Mouse (Mus musculus): ENCODE measurements at regions not wholly inside any gene's neighbourhood (a gene's known extent, or its start where the extent isn't known, plus 50 kb on each side); places are given as distances from the start of the nearest gene placed in this dataset.

DNA sequence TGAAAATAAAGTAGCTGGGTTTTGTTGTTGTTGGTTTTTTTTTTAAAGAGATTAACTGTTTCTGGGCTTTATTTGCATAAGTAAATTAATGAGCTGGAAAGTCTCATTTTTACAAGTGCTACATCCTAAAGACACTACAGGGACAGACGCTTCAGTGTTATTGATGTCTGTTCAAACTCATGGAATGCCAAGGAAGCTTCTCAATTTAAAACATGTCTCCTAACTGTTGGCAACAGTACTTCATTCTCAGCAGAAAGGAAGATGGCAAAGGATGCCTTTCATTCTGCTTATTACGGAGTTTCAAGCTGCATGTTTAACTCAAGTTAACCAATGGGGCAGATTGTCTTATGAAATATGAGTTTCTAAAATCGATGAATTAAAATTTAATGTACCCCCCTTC, 187.3 kb downstream of the Fam84a start:
- Histone ChIP-seq H3K27me3 (replicated peaks) (no peaks in the 10 kb centered on the region), H3K9ac (no peak overlapping the region), H3K4me1 (replicated peaks) (no peaks in the 10 kb centered on the region), H3K4me3 (replicated peaks) (no peak overlapping the region), H3K27ac (no peak overlapping the region), H3K36me3 (no peaks in the 10 kb centered on the region), H3K4me2 (replicated peaks) (no peak overlapping the region), H3K9me3 (no peaks in the 10 kb centered on the region)
- WGBS = 79% methylated on average over 3 of the region's 3 CpGs
- ATAC-seq = no peak

DNA sequence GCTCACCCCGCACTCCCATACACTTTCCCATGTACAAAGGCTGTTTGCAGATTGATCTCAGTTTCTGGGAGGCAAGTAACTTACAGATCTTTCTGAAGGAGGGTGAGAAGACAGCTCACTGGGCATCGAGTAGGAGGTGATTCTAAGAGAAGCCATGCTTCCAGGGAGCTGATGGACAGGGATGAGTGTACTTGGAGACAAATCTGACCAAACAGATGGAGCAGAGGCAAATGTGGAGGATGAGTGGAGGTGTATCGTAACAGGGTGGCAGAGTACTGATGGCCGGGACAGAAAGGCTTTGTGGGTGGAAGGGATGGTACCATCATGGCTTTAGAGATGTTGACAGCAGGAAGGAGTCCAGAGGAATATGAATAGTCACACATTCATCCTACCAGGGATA, 212.4 kb downstream of the Fam84a start:
- Histone ChIP-seq H3K4me1 (replicated peaks) (no peaks in the 10 kb centered on the region), H3K27me3 (replicated peaks) (no peaks in the 10 kb centered on the region), H3K4me3 (replicated peaks) (no peak overlapping the region), H3K9me3 (no peaks in the 10 kb centered on the region), H3K9ac (no peak overlapping the region), H3K36me3 (no peaks in the 10 kb centered on the region), H3K4me2 (replicated peaks) (no peak overlapping the region), H3K27ac (no peak overlapping the region)
- WGBS = 91% methylated on average over 4 of the region's 4 CpGs
- no peak for ATAC-seq

DNA sequence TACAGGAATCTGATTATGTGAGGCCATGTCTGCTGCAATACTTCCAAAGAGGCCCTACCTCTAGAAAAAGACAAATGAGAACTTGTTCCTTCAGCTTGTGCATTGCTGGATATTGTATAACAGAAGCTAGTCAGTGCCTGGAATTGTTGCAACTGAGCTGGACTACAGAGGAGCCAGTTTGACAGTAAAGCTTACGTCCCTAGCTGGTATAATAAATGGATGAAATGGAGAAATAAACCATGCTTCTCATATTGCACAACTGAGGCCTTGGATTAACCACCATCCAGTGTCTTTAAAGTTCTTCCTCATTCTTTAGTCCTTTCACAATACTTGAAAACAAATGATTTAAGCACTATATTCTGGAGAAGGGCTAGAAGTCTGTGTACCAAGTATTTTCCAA, 230.8 kb downstream of the Fam84a start:
- Histone ChIP-seq H3K9me3 (no peaks in the 10 kb centered on the region), H3K36me3 (no peaks in the 10 kb centered on the region), H3K4me3 (replicated peaks) (no peak overlapping the region), H3K27me3 (replicated peaks) (no peaks in the 10 kb centered on the region), H3K27ac (no peak overlapping the region), H3K9ac (no peak overlapping the region), H3K4me2 (replicated peaks) (no peak overlapping the region), H3K4me1 (replicated peaks) (no peaks in the 10 kb centered on the region)
- ATAC-seq = no peak
- 54% methylated on average over 1 of the region's 1 CpGs for WGBS

DNA sequence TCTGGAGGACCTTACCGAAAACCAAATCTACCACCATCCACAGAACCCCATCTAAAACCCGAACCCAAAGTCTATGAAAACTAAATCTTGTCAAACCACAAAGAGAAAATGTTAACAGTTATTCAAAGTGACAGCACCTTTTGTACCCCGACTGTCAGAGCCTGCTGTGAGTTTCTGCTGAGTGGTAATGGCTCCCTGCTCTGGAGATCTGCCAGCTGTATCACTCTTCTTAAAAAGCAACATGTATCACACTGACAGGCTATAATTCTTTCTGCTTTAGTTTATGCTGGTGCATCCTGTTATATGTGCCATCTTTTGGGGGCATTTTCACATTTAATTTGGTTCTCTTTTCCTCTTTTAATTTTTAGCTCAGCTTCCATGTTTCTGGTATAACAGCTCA, 268.5 kb downstream of the Fam84a start:
- no peak overlapping the region for H3K4me3 ChIP-seq (replicated peaks)
- H3K27me3 ChIP-seq (replicated peaks) = no peaks in the 10 kb centered on the region
- H3K4me2 ChIP-seq (replicated peaks) = no peak overlapping the region
- H3K9me3 ChIP-seq = no peaks in the 10 kb centered on the region
- no peaks in the 10 kb centered on the region for H3K36me3 ChIP-seq
- no peak overlapping the region for H3K9ac ChIP-seq
- no peaks in the 10 kb centered on the region for H3K4me1 ChIP-seq (replicated peaks)
- 63% methylated on average over 3 of the region's 3 CpGs for WGBS
- H3K27ac ChIP-seq = no peak overlapping the region
- ATAC-seq = no peak

DNA sequence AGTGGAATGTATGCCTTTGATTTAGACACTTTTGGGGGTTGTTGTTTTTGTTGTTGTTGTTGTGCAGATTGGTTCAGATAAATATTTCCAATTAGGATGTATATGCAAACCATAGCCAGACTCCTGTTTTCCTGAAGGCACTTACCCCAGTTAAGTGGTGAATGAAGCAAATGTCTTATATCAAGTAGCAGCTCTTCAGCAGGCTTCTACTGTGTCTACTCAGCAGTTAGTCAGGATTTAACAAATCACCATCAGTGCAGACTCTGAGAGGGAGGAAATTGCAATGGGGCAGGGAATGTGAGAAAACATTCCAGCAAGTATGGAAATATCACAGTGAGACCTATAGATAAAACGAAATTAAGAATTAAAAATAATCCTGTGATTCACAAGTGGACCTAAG, 282.7 kb downstream of the Fam84a start:
- WGBS = 76% methylated on average over 1 of the region's 1 CpGs
- H3K9me3 ChIP-seq = no peaks in the 10 kb centered on the region
- H3K27ac ChIP-seq = no peak overlapping the region
- H3K4me2 ChIP-seq (replicated peaks) = no peak overlapping the region
- no peaks in the 10 kb centered on the region for H3K4me1 ChIP-seq (replicated peaks)
- no peaks in the 10 kb centered on the region for H3K27me3 ChIP-seq (replicated peaks)
- no peak overlapping the region for H3K9ac ChIP-seq
- H3K36me3 ChIP-seq = no peaks in the 10 kb centered on the region
- no peak for ATAC-seq
- no peak overlapping the region for H3K4me3 ChIP-seq (replicated peaks)

DNA sequence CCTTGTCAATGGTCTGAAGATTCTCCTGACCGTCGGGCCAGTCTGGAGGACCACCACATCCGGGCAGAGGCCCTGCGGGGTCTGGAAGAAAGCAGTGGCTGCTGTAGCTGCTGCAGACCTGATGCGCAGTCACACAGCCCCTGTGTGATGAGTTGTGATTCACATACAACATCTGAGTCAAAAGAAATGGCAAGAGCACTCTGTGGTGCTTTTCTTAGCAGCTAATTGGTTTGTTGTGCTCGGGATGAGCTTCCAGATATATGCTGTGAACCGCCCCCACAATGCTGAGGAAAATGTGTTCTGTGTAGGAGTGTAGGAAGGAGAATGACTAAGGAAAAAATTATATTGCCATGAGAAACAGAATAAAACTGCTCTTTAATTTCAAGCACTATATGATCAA, 290.6 kb downstream of the Fam84a start:
- Histone ChIP-seq H3K36me3 (no peaks in the 10 kb centered on the region), H3K4me3 (replicated peaks) (no peak overlapping the region), H3K27ac (no peak overlapping the region), H3K9me3 (no peaks in the 10 kb centered on the region), H3K27me3 (replicated peaks) (no peaks in the 10 kb centered on the region), H3K4me1 (replicated peaks) (no peaks in the 10 kb centered on the region), H3K4me2 (replicated peaks) (no peak overlapping the region), H3K9ac (no peak overlapping the region)
- ATAC-seq = no peak
- 88% methylated on average over 7 of the region's 7 CpGs for WGBS

DNA sequence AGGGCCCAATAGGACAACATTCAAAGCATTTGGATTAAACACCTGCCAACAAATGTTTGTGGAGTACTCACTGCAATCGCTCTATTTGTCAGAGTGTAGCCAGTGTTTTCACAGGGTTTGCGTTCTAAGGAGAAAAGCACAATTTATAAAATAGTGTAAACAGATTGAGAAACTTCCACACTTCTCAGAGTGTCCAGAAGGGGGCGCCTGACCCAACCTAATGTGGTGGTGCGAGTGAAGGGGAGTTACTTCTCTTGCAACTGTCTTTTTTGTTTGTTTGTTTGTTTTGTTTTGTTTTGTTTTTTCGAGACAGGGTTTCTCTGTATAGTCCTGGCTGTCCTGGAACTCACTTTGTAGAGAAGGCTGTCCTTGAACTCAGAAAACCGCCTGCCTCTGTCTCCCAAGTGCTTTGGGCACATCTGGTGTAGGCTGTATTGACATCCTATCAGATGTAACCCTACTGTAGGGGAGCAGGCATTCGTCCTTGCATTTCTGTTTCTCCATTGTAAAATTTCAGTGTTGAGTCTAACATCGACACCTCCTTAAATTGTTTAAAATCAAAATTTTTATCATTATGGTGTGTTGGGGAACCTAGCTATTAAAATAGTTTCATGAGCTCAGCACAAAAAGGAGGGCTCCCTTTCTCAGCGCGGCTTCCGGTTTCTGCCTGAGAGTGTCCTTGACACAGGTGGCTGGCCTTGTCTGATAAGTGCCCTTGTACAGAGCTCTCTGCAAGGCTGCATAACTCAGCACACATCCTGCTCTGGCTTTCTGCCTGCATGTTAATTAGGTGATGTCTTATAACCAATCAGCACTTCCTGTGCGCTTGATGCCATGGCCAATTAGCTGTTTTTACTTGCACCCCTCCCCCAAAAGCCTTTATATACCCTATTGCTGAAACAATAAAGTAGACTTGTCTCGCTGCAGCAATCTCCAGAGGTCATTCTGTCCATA, 307.0 kb downstream of the Fam84a start:
- Histone ChIP-seq H3K27me3 (replicated peaks) (no peaks in the 10 kb centered on the region), H3K9ac (no peak overlapping the region), H3K4me2 (replicated peaks) (no peak overlapping the region), H3K36me3 (no peaks in the 10 kb centered on the region), H3K4me3 (replicated peaks) (no peak overlapping the region), H3K27ac (no peak overlapping the region), H3K4me1 (replicated peaks) (no peaks in the 10 kb centered on the region), H3K9me3 (no peaks in the 10 kb centered on the region)
- no peak for ATAC-seq
- 55% methylated on average over 13 of the region's 13 CpGs for WGBS

DNA sequence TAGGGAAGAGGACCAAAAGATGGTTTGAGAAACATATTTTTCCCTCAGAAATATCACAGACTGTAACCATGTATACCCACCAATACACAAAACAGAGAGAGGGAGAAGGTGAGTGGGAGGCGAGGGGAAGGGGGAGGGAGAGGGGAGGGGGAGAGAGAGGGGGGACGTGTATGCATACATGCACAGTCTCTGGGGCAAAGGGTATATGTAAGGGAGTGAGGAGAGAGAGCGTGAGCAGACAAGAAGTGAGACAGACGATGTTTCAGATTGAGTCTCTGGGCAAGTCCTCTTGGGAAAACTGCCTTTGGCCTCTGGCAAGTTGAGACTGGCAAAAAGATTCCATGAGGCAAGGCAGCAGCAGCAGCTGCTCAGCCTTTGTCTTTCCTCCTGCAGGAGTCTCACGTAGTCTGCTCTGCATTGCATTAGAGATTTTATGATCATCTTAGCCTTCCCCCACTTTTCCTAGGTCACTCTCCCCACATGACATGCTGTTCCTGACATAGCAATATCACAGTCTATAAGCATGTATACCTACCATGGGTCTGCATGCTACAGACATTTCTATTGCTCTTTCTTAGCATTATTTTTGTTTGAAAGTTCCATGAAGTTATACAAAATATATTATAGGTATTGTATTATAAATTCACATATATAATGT, 308.3 kb downstream of the Fam84a start:
- Histone ChIP-seq H3K27ac (no peak overlapping the region), H3K9ac (no peak overlapping the region), H3K4me2 (replicated peaks) (no peak overlapping the region), H3K4me3 (replicated peaks) (no peak overlapping the region), H3K27me3 (replicated peaks) (no peaks in the 10 kb centered on the region), H3K4me1 (replicated peaks) (no peaks in the 10 kb centered on the region), H3K9me3 (no peaks in the 10 kb centered on the region), H3K36me3 (no peaks in the 10 kb centered on the region)
- WGBS = 66% methylated on average over 5 of the region's 5 CpGs
- no peak for ATAC-seq

DNA sequence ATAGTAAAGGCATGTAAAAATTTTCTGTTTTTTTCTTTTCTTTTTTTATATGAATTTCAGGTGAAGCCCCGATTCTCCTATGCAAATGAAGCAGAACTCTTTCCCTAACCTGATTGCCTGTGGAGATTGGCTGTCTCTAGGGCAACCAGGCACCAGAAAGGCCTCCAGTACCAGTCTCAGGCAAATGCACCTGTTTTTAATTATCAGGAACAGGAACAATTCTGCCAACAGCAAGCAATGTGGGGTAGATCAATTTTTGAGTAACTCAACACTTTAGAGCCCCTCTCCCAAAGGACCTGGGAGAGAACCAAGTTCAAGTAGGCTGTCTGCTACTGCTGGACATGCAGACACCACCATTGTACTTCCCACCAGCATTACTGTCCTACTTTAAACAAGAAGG, 310.6 kb downstream of the Fam84a start:
- H3K4me1 ChIP-seq (replicated peaks) = no peaks in the 10 kb centered on the region
- no peaks in the 10 kb centered on the region for H3K27me3 ChIP-seq (replicated peaks)
- WGBS = 89% methylated on average over 1 of the region's 1 CpGs
- H3K9me3 ChIP-seq = no peaks in the 10 kb centered on the region
- H3K4me3 ChIP-seq (replicated peaks) = no peak overlapping the region
- ATAC-seq = no peak
- no peak overlapping the region for H3K4me2 ChIP-seq (replicated peaks)
- H3K36me3 ChIP-seq = no peaks in the 10 kb centered on the region
- no peak overlapping the region for H3K27ac ChIP-seq
- no peak overlapping the region for H3K9ac ChIP-seq

DNA sequence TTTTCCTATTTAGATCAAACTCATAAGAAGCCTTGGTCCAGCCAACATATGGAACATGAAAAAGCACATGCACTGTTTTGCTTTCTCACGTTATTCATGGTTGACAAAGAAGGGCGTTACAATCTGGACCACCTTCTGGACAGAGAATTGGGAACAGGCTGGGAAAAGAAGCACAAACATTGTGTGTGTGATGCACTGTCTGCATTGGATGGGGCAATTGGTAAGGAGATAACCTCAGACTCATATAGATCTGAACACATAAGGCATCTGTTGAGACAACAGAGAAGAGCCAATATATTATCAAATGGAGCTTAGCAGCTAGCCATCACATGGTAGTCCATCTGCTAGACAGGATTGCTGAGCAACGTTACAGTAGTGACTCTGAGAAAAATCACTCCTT, 317.1 kb downstream of the Fam84a start:
- H3K4me3 ChIP-seq (replicated peaks) = no peak overlapping the region
- H3K9ac ChIP-seq = no peak overlapping the region
- WGBS = 81% methylated on average over 3 of the region's 3 CpGs
- H3K9me3 ChIP-seq = no peaks in the 10 kb centered on the region
- H3K27me3 ChIP-seq (replicated peaks) = no peaks in the 10 kb centered on the region
- H3K27ac ChIP-seq = no peak overlapping the region
- no peaks in the 10 kb centered on the region for H3K4me1 ChIP-seq (replicated peaks)
- no peaks in the 10 kb centered on the region for H3K36me3 ChIP-seq
- no peak overlapping the region for H3K4me2 ChIP-seq (replicated peaks)
- ATAC-seq = no peak

DNA sequence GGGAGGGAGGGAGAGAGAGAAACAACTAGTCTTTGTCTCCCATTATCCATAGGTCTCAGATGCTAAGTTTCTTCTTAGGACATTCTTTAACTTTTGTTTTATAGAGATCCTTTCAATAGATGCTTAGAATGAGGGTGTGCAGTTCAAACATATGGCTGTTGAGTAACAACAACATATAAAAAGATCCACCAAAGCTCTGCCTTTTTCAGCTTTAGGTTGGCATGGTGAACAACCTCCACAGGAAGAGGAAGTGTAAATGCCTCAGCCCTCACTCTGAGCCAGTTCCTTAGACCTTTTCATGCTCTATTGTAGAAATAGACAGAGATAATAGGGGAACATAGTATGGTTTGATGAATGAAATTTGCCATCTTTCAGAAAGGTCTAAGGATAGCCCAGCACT, 326.0 kb downstream of the Fam84a start:
- no peaks in the 10 kb centered on the region for H3K9me3 ChIP-seq
- H3K27me3 ChIP-seq (replicated peaks) = no peaks in the 10 kb centered on the region
- no peak overlapping the region for H3K4me2 ChIP-seq (replicated peaks)
- H3K4me1 ChIP-seq (replicated peaks) = no peaks in the 10 kb centered on the region
- no peak overlapping the region for H3K4me3 ChIP-seq (replicated peaks)
- no peak for ATAC-seq
- H3K36me3 ChIP-seq = no peaks in the 10 kb centered on the region
- no peak overlapping the region for H3K27ac ChIP-seq
- H3K9ac ChIP-seq = no peak overlapping the region

DNA sequence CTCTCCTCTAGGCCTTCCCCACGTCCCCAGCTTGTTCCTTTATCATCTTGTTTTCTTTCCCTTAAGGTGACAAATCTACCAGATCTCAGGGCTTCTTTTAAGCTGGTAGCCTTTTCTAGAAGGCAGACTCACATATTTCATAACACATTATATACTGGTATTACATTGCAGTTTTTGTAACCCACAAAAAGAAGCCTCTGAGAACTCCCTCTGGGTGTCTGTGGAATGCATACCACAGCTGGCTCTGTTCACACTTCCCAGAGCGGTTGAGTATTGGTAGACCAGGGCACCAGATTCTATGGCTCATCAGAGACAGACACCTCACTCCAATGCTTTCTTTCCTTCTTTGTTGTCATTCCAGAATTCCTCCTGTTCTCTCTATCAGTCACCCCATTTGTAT, 336.4 kb downstream of the Fam84a start:
- no peaks in the 10 kb centered on the region for H3K4me1 ChIP-seq (replicated peaks)
- no peaks in the 10 kb centered on the region for H3K36me3 ChIP-seq

DNA sequence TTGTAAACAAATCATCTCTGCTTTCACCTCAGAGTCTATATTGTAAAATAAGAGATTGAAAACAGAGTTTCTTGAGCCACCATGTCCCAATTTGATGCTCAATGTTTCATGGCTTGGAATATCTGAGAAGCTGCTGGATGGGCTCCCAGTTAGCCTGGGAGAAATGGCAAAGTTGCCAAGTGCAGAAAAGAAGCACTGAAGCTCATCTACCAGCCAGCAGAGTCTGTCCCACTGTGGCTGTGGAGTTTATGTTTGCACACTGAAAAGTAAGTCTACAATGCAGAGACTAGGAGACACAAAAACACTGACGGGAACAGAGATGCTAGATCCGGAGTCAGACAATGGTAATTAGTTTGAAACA, 341.7 kb downstream of the Fam84a start:
- no peak overlapping the region for H3K4me2 ChIP-seq (replicated peaks)
- no peak for ATAC-seq
- no peak overlapping the region for H3K27ac ChIP-seq
- no peaks in the 10 kb centered on the region for H3K4me1 ChIP-seq (replicated peaks)
- no peaks in the 10 kb centered on the region for H3K27me3 ChIP-seq (replicated peaks)
- no peaks in the 10 kb centered on the region for H3K36me3 ChIP-seq
- no peak overlapping the region for H3K4me3 ChIP-seq (replicated peaks)
- no peaks in the 10 kb centered on the region for H3K9me3 ChIP-seq
- WGBS = 91% methylated on average over 2 of the region's 2 CpGs
- no peak overlapping the region for H3K9ac ChIP-seq

More for the DNA sequence above, 336.4 kb downstream of the Fam84a start:
- 57% methylated on average over 2 of the region's 2 CpGs for WGBS
- Histone ChIP-seq H3K27me3 (replicated peaks) (no peaks in the 10 kb centered on the region), H3K27ac (no peak overlapping the region), H3K4me3 (replicated peaks) (no peak overlapping the region), H3K4me2 (replicated peaks) (no peak overlapping the region), H3K9me3 (no peaks in the 10 kb centered on the region), H3K9ac (no peak overlapping the region)
- no peak for ATAC-seq
